Mouse (Mus musculus) forebrain, embryonic 14.5 days (tissue): Measurements from ENCODE around the gene Gm15737. TPM values are rescaled to one million over a fixed set of nuclear protein-coding genes. Genes with fewer than 3 reads are reported as not detected.

Experiments
- ATAC-seq: fragments of 200-750 bp; cut with Nextera tagmentation; 2 replicates; pipeline ENCODE4 v1.8.0; 2017; ENCODE audit warnings: mild to moderate bottlenecking, moderate library complexity
- DNase-seq: peaks from one replicate; pipeline ENCODE4 v3.0.0-alpha.2; 2015; ENCODE audit warnings: low spot score
- H3K27ac ChIP-seq: fragments of 300-500 bp; sonication (generic); 2 replicates; pipeline ENCODE4 v1.5.1; 2014; ENCODE audit warnings: low read depth, mild to moderate bottlenecking, control low read depth, low read length, moderate library complexity
- H3K27me3 ChIP-seq: fragments of 300-500 bp; sonication (generic); replicated peaks from 2 replicates; pipeline ENCODE4 v1.6.1; 2014; ENCODE audit warnings: low read length, control low read depth, mixed read lengths; ENCODE audit not compliant: control insufficient read depth, insufficient read depth
- H3K36me3 ChIP-seq: fragments of 300-500 bp; sonication (generic); 2 replicates; pipeline ENCODE4 v1.6.1; 2014; ENCODE audit warnings: low read length, control low read depth; ENCODE audit not compliant: control insufficient read depth, insufficient read depth
- H3K4me1 ChIP-seq: fragments of 300-500 bp; sonication (generic); 2 replicates; pipeline ENCODE4 v1.6.1; 2014; ENCODE audit warnings: antibody characterized with exemption, low read length, control low read depth; ENCODE audit not compliant: control insufficient read depth, insufficient read depth
- H3K4me2 ChIP-seq: fragments of 300-500 bp; sonication (generic); 2 replicates; pipeline ENCODE4 v1.6.1; 2014; ENCODE audit warnings: mild to moderate bottlenecking, control low read depth, low read length
- H3K4me3 ChIP-seq: fragments of 300-500 bp; sonication (generic); 2 replicates; pipeline ENCODE4 v1.5.1; 2014; ENCODE audit warnings: low read depth, low read length, control low read depth
- H3K9ac ChIP-seq: fragments of 300-500 bp; sonication (generic); 2 replicates; pipeline ENCODE4 v1.6.1; 2014; ENCODE audit warnings: mild to moderate bottlenecking, low read length, control low read depth, moderate library complexity
- H3K9me3 ChIP-seq: fragments of 300-500 bp; sonication (generic); replicated peaks from 2 replicates; pipeline ENCODE4 v1.6.1; 2016; ENCODE audit warnings: low read length, control low read depth, mixed read lengths; ENCODE audit not compliant: control insufficient read depth
- WGBS: fragments of 180-500 bp; shearing (Covaris S2); extraction: QIAGEN DNeasy Blood & Tissue Kit; methylation state at CpG from one replicate; pipeline ENCODE4 v1.1.7; 2014; 5-methylcytosine and 5-hydroxymethylcytosine counted together
- polyA plus RNA-seq: library from polyadenylated mRNA; unstranded; fragments of >200 nt; fragmentation: Nextera tagmentation; extraction: Ambion mirVana; gene quantifications from 2 replicates; pipeline ENCODE4 v1.2.1, GENCODE M21; 2014

The Gm15737 gene
- not detected in 2 replicates for polyA plus RNA-seq

- Histone ChIP-seq H3K4me2 (no peak within 1 kb of the TSS), H3K4me3 (no peak within 1 kb of the TSS), H3K27ac (no peak within 1 kb of the TSS), H3K9me3 (no peaks in the 10 kb centered on the region), H3K4me1 (no peaks in the 10 kb centered on the region), H3K36me3 (no peaks in the 10 kb centered on the region), H3K27me3 (no peaks in the 10 kb centered on the region), H3K9ac (no peak within 1 kb of the TSS)
- no peak for ATAC-seq
- WGBS = 72% methylated on average over 4 of the region's 4 CpGs
- DNase-seq = no peak
These were observed at the start of gene Gm15737 for GRCm38 (mm10) chr6:92869089-92869581. Gene Gm15737 (plus strand): TSS chr6:92869357.

GRCm38 (mm10) chr6:92821606-92822005 is 47.6 kb upstream of the Gm15737 start:
- Histone ChIP-seq H3K9ac (no peak overlapping the region), H3K4me3 (no peak overlapping the region), H3K27ac (no peak overlapping the region), H3K4me1 (peaks cover 15% of the 10 kb centered on the region; the same call in 1 of the 2 replicates), H3K9me3 (no peaks in the 10 kb centered on the region), H3K4me2 (no peak overlapping the region), H3K36me3 (no peaks in the 10 kb centered on the region), H3K27me3 (no peaks in the 10 kb centered on the region)
- ATAC-seq = no peak
- 6% methylated on average over 5 of the region's 5 CpGs for WGBS
- no peak for DNase-seq

- no peaks in the 10 kb centered on the region for H3K9me3 ChIP-seq
- ATAC-seq (no peak), DNase-seq (no peak)
- H3K4me1 ChIP-seq = peaks cover 13% of the 10 kb centered on the region; the same call in 1 of the 2 replicates
- H3K36me3 ChIP-seq = no peaks in the 10 kb centered on the region
- H3K27ac ChIP-seq = no peak overlapping the region
- H3K4me2 ChIP-seq = no peak overlapping the region
- no peak overlapping the region for H3K9ac ChIP-seq
- H3K4me3 ChIP-seq = no peak overlapping the region
- H3K27me3 ChIP-seq = no peaks in the 10 kb centered on the region
- WGBS = 34% methylated on average over 6 of the region's 6 CpGs
These were observed 47.2 kb upstream of the Gm15737 start for GRCm38 (mm10) chr6:92822006-92822405.

- Histone ChIP-seq H3K4me3 (no peak overlapping the region), H3K9ac (no peak overlapping the region), H3K9me3 (no peaks in the 10 kb centered on the region), H3K36me3 (no peaks in the 10 kb centered on the region), H3K27me3 (no peaks in the 10 kb centered on the region), H3K4me1 (0 out of 2 replicates have a peak, but pooled peaks cover 8% of the 10 kb centered on the region), H3K4me2 (no peak overlapping the region), H3K27ac (no peak overlapping the region)
- ATAC-seq (no peak), DNase-seq (no peak)
- 42% methylated on average over 7 of the region's 7 CpGs for WGBS
These were observed 45.2 kb upstream of the Gm15737 start for GRCm38 (mm10) chr6:92823991-92824390.

GRCm38 (mm10) chr6:92826561-92826960 is 42.6 kb upstream of the Gm15737 start:
- 88% methylated on average over 5 of the region's 5 CpGs for WGBS
- Histone ChIP-seq H3K4me2 (no peak overlapping the region), H3K27me3 (no peaks in the 10 kb centered on the region), H3K9ac (no peak overlapping the region), H3K9me3 (no peaks in the 10 kb centered on the region), H3K4me3 (no peak overlapping the region), H3K27ac (no peak overlapping the region), H3K36me3 (no peaks in the 10 kb centered on the region), H3K4me1 (0 out of 2 replicates have a peak, but pooled peaks cover 4% of the 10 kb centered on the region)
- DNase-seq (no peak), ATAC-seq (no peak)

- no peaks in the 10 kb centered on the region for H3K9me3 ChIP-seq
- no peaks in the 10 kb centered on the region for H3K27me3 ChIP-seq
- ATAC-seq = no peak
- DNase-seq = no peak
- no peak overlapping the region for H3K9ac ChIP-seq
- H3K27ac ChIP-seq = no peak overlapping the region
- no peak overlapping the region for H3K4me2 ChIP-seq
- no peaks in the 10 kb centered on the region for H3K4me1 ChIP-seq
- 51% methylated on average over 5 of the region's 5 CpGs for WGBS
- no peaks in the 10 kb centered on the region for H3K36me3 ChIP-seq
- no peak overlapping the region for H3K4me3 ChIP-seq
These were observed 41.8 kb upstream of the Gm15737 start for GRCm38 (mm10) chr6:92827360-92827759.

GRCm38 (mm10) chr6:92829148-92829547 is 40.0 kb upstream of the Gm15737 start:
- no peak for ATAC-seq
- DNase-seq = no peak
- 79% methylated on average over 2 of the region's 2 CpGs for WGBS

GRCm38 (mm10) chr6:92831106-92831505 is 38.1 kb upstream of the Gm15737 start:
- Histone ChIP-seq H3K4me3 (no peak overlapping the region), H3K27ac (no peak overlapping the region), H3K9me3 (no peaks in the 10 kb centered on the region), H3K36me3 (no peaks in the 10 kb centered on the region), H3K4me2 (no peak overlapping the region), H3K9ac (no peak overlapping the region), H3K27me3 (no peaks in the 10 kb centered on the region), H3K4me1 (no peaks in the 10 kb centered on the region)
- no peak for DNase-seq
- 93% methylated on average over 2 of the region's 2 CpGs for WGBS
- no peak for ATAC-seq

More at GRCm38 (mm10) chr6:92829148-92829547, 40.0 kb upstream of the Gm15737 start:
- H3K9ac ChIP-seq = no peak overlapping the region
- no peaks in the 10 kb centered on the region for H3K9me3 ChIP-seq
- H3K36me3 ChIP-seq = no peaks in the 10 kb centered on the region
- no peak overlapping the region for H3K4me3 ChIP-seq
- H3K27ac ChIP-seq = no peak overlapping the region
- no peaks in the 10 kb centered on the region for H3K27me3 ChIP-seq
- no peaks in the 10 kb centered on the region for H3K4me1 ChIP-seq
- H3K4me2 ChIP-seq = no peak overlapping the region

GRCm38 (mm10) chr6:92842000-92842399 is 27.2 kb upstream of the Gm15737 start:
- Histone ChIP-seq H3K36me3 (no peaks in the 10 kb centered on the region), H3K27me3 (no peaks in the 10 kb centered on the region), H3K4me3 (no peak overlapping the region), H3K4me2 (no peak overlapping the region), H3K27ac (no peak overlapping the region), H3K9ac (no peak overlapping the region), H3K9me3 (no peaks in the 10 kb centered on the region), H3K4me1 (0 out of 2 replicates have a peak, but pooled peaks cover 3% of the 10 kb centered on the region)
- DNase-seq = no peak
- no peak for ATAC-seq
- 12% methylated on average over 2 of the region's 2 CpGs for WGBS
